Mouse (Mus musculus): Measurements from ENCODE around the gene Blm. TPM values are rescaled to one million over a fixed set of nuclear protein-coding genes. Genes with fewer than 3 reads are reported as not detected.
A peak's percentile ranks its signal among the peaks of the same experiment; 100 is the strongest.

Gene Blm
- polyA plus RNA-seq (2015; fragmentation: Nextera tagmentation; extraction: Ambion mirVana): 11.3 and 13.5 TPM in 2 replicates

DNA sequence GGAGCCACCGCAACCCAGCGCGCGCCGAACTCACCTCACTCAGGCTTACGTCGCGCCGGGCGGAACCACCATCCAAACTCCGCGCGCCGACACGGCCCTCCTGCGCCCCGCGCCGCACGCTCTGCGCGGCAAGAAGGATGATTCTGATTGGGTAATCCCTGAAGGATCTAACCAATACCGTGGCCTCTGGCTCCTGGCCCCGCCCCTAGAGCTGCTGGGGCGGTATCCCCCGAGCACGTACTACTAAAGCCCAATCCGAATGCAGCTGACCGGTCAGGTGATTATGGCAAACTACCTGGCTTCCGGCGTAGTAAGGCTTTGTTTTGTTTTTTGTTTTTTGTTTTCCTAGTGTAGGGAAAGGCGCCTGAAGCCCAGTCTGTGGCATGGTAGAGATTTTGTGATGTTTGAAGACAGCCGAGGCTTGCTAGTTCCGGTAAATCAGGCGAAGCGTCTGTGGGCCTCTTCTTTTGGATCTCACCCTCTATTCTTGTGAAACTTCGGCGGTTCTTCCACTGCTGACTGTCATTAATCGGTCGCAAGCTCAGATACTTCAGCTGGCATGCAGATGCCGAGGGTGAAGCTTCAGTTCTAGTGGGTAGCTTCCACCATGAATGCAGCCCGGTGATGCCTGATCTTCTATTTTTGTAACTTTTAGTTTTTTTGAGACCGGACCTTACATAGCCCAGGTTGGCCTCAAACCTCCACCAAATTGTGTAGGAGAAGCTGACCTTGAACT is at the start of gene Blm:
Gene Blm (minus strand): TSS at position 111 of the 736 bp plus-strand sequence.
- Histone ChIP-seq H3K9ac (peak within 1 kb of the TSS; percentile 77), H3K4me1 (replicated peaks) (peaks cover 13% of the 10 kb centered on the region), H3K4me2 (peak within 1 kb of the TSS; percentile 98), H3K27me3 (0 out of 2 replicates have a peak, but pooled peaks cover 9% of the 10 kb centered on the region), H3K9me3 (no peaks in the 10 kb centered on the region), H3K36me3 (no peaks in the 10 kb centered on the region), H3K4me3 (peak within 1 kb of the TSS; percentile 57), H3K27ac (peak within 1 kb of the TSS; percentile 90)
- ATAC-seq (ENCODE audit: low FRiP score): peak; percentile 100
- WGBS: under 1% methylated on average over 43 of the region's 43 CpGs

DNA sequence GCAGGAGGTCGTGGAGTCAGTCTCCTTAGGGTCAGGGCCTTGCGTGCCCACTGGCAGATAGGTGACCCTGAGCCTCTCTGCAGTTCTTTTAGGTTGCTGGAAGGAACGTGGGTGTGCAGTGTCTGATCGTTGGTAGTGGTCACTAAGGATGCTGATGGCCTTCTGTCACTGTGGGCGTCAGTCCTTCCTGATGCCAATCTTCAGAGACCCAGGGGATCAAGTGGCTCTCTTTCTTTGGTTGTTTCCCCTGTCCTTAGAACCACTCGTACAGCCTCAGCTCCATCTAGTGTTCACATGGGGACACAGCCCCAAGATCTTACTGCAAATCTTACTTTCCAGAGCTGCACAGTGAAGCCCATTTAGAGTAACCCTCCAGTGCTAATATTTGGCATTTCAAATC is 49.1 kb upstream of the Blm start:
- 42% methylated on average over 6 of the region's 6 CpGs for WGBS
- peak; percentile 67; the same call in 1 of the 2 replicates for ATAC-seq (ENCODE audit: low FRiP score)

DNA sequence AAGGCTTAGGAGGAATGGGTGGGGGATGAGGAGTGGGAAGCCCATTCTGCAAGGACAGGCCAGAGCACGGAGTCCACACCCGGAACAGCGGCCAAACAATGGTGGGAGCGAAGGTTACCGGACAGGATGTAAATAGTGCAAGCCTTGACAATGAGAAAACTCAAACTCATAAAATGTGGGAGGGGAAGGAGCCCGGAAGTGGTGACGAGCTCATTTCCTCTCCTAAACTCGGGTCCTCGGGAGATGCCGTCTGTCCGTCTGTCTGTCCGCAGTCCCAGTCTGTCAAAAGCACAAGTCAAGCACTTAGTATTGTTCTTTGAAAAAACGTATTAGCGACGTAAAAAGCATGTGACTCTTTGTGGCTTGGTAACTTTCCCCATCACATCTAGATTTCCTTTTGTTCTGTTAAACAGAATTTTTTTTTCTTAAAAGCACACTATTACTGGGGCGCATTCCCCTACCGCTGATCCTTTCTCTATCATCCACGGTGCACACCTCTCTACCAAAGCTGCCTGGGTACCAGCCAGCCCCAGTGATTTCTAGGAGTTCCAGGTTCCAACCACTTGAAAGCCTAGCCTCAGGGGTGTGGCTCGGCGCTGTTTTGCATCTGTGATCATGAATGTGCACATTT is 48.0 kb upstream of the Blm start:
- Histone ChIP-seq H3K4me3 (no peak overlapping the region), H3K4me1 (replicated peaks) (peaks cover 17% of the 10 kb centered on the region), H3K9ac (no peak overlapping the region), H3K4me2 (no peak overlapping the region), H3K9me3 (no peaks in the 10 kb centered on the region), H3K27ac (no peak overlapping the region), H3K36me3 (no peaks in the 10 kb centered on the region), H3K27me3 (no peaks in the 10 kb centered on the region)
- ATAC-seq (ENCODE audit: low FRiP score): no peak
- WGBS: 68% methylated on average over 20 of the region's 20 CpGs

More for the DNA sequence above, 49.1 kb upstream of the Blm start:
- Histone ChIP-seq H3K4me1 (replicated peaks) (peaks cover 17% of the 10 kb centered on the region), H3K27ac (no peak overlapping the region), H3K27me3 (no peaks in the 10 kb centered on the region), H3K4me2 (no peak overlapping the region), H3K9ac (0 out of 2 replicates have a peak overlapping the region, but pooled peaks have one; percentile 40), H3K9me3 (no peaks in the 10 kb centered on the region), H3K4me3 (no peak overlapping the region), H3K36me3 (peaks cover 7% of the 10 kb centered on the region)

DNA sequence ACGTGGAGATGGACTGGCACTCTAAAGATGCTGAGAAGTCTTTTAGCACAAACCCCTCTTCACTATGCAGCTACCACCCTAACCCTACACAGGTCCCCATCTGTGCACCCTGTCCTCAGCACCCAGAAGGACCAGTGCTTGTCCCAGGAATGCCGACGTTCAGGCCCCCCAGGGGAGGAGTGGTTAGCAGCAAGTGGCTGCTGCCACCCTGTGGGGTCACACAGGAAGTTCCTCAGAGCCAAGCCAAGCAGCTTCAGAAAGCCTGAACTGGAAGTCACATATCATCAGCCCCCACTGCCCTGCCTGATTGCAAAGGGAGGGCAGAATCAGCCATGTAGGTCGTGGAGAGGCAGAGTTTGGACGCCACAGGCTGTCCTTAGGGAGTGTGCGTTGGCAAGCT is 45.4 kb upstream of the Blm start:
- H3K4me1 ChIP-seq (replicated peaks): peaks cover 3% of the 10 kb centered on the region; the same call in 1 of the 2 replicates
- no peak for ATAC-seq (ENCODE audit: low FRiP score)
- no peak overlapping the region for H3K27ac ChIP-seq
- no peak overlapping the region for H3K4me3 ChIP-seq
- H3K27me3 ChIP-seq: no peaks in the 10 kb centered on the region
- no peaks in the 10 kb centered on the region for H3K9me3 ChIP-seq
- no peak overlapping the region for H3K9ac ChIP-seq
- no peak overlapping the region for H3K4me2 ChIP-seq
- WGBS: 37% methylated on average over 6 of the region's 6 CpGs
- no peaks in the 10 kb centered on the region for H3K36me3 ChIP-seq

DNA sequence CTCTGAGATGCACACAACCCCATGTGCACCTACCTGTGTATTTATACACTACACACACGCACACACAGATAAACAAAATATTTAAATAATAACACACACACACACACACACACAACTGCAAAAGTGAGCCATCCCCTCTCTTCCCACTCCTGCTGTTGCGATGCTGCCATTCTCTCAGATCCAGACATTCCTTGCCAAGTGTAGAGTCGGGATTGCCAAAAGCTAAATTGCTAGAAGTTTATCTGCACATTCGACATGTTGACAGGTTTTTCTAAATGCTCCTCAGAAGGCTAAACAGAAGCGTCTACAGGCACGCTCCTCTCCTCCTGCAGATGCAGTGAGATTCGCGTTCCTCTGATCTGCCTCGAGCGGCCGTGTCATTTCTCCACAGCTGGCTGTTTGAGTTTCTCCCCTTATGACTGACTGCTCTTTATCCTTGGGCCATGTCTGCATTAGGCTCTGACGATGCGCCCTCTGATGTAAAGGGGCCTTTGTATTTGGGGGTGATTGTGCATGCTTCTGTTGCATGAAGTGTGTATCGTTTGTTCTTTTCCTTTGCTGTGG is 42.6 kb upstream of the Blm start:
- no peaks in the 10 kb centered on the region for H3K9me3 ChIP-seq
- H3K4me3 ChIP-seq: no peak overlapping the region
- H3K9ac ChIP-seq: peak overlapping the region; percentile 35; the same call in 1 of the 2 replicates
- no peak for ATAC-seq (ENCODE audit: low FRiP score)
- H3K27me3 ChIP-seq: no peaks in the 10 kb centered on the region
- no peaks in the 10 kb centered on the region for H3K4me1 ChIP-seq (replicated peaks)
- no peak overlapping the region for H3K4me2 ChIP-seq
- 73% methylated on average over 14 of the region's 14 CpGs for WGBS
- H3K27ac ChIP-seq: no peak overlapping the region
- no peaks in the 10 kb centered on the region for H3K36me3 ChIP-seq

DNA sequence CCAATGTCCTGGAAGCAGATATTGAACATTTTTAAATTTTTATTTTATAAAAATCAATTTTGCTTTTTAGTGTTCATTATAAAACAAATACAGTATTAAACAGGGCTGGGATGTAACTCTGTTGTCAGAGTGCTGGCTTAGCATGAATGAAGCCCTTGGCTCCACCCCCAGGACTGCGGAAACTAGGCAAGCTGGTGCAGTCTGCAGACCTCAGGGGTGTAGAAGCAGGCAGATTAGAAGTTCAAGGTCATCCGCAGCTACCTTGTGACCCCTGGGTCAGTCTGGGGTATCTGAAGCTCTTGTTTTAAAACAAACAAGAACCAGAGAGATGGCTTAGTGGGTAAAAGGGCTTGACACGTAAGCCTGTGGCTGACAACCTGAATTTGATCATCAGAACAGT is 41.7 kb upstream of the Blm start:
- Histone ChIP-seq H3K4me1 (replicated peaks) (no peaks in the 10 kb centered on the region), H3K4me3 (no peak overlapping the region), H3K36me3 (no peaks in the 10 kb centered on the region), H3K27ac (no peak overlapping the region), H3K4me2 (no peak overlapping the region), H3K27me3 (no peaks in the 10 kb centered on the region), H3K9ac (no peak overlapping the region), H3K9me3 (no peaks in the 10 kb centered on the region)
- ATAC-seq (ENCODE audit: low FRiP score): no peak
- WGBS: 76% methylated on average over 3 of the region's 3 CpGs

DNA sequence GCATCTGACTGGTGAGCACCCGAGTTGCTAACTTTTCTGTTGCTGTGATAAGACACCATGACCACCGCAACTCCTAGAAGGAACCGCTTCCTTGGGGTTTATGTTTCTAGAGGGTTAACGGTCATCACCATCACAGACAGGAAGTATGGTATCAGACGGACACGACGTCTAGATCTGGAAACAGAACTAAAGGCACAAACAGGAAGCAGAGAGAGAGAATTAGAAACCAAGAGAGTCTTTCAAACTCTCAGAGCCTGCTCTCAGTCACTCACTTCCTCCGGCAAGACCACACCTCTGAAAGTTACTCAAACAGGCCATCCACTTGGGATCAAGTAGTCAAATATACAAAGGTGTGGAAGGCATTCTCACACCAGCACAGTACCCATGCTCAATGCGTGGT is 40.8 kb upstream of the Blm start:
- H3K9ac ChIP-seq: no peak overlapping the region
- no peak overlapping the region for H3K4me2 ChIP-seq
- H3K36me3 ChIP-seq: no peaks in the 10 kb centered on the region
- ATAC-seq (ENCODE audit: low FRiP score): no peak
- H3K4me1 ChIP-seq (replicated peaks): peaks cover 2% of the 10 kb centered on the region; the same call in 1 of the 2 replicates
- H3K9me3 ChIP-seq: no peaks in the 10 kb centered on the region
- H3K27me3 ChIP-seq: no peaks in the 10 kb centered on the region
- 81% methylated on average over 9 of the region's 9 CpGs for WGBS
- no peak overlapping the region for H3K4me3 ChIP-seq
- no peak overlapping the region for H3K27ac ChIP-seq

DNA sequence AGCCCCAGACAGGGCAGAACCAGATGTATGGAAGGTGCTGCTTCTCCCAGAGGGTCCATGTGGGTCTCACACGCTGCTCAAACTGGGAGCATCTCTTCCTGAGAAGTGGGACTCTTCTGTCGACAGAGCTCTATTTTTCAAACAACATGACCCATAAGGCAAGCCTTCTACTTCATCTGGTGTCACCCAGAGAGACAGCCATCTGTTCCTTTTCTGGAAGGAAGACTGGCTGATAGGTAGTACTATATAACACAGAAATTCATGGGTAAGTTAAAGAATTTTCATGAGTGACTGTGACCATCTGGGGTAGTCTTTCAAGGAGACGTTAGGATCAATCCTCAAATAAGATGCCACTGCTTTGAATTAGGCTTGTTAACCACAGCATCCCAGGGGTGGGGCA is 38.2 kb upstream of the Blm start:
- H3K27me3 ChIP-seq: no peaks in the 10 kb centered on the region
- H3K9ac ChIP-seq: no peak overlapping the region
- H3K27ac ChIP-seq: no peak overlapping the region
- no peaks in the 10 kb centered on the region for H3K36me3 ChIP-seq
- no peak for ATAC-seq (ENCODE audit: low FRiP score)
- H3K9me3 ChIP-seq: no peaks in the 10 kb centered on the region
- no peak overlapping the region for H3K4me2 ChIP-seq
- no peak overlapping the region for H3K4me3 ChIP-seq
- peaks cover 3% of the 10 kb centered on the region; the same call in 1 of the 2 replicates for H3K4me1 ChIP-seq (replicated peaks)
- 71% methylated on average over 3 of the region's 3 CpGs for WGBS

DNA sequence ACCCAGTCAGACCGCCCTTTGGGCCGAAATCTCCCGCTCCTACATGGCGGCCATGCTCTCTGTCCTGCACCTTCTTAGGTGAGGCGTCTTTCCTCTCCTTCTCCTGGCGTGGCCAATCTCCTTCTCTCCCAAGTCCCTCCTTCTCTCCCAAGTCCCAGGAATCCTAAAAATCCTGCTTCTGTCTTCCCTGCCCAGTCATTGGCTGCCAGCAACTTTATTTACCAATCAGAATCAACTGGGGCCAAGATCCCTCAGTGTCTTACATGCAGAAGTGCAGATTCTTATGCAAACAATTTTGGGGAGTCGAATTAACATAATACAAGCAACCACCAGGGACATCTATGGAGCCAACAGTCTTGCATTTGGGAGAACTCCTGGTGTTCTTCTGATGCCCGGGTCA is 33.1 kb upstream of the Blm start:
- 83% methylated on average over 8 of the region's 8 CpGs for WGBS
- H3K9me3 ChIP-seq: no peaks in the 10 kb centered on the region
- H3K4me2 ChIP-seq: no peak overlapping the region
- ATAC-seq (ENCODE audit: low FRiP score): no peak
- H3K27me3 ChIP-seq: no peaks in the 10 kb centered on the region
- H3K9ac ChIP-seq: no peak overlapping the region
- no peak overlapping the region for H3K27ac ChIP-seq
- peaks cover 3% of the 10 kb centered on the region; the same call in 1 of the 2 replicates for H3K4me1 ChIP-seq (replicated peaks)
- no peaks in the 10 kb centered on the region for H3K36me3 ChIP-seq
- H3K4me3 ChIP-seq: no peak overlapping the region

DNA sequence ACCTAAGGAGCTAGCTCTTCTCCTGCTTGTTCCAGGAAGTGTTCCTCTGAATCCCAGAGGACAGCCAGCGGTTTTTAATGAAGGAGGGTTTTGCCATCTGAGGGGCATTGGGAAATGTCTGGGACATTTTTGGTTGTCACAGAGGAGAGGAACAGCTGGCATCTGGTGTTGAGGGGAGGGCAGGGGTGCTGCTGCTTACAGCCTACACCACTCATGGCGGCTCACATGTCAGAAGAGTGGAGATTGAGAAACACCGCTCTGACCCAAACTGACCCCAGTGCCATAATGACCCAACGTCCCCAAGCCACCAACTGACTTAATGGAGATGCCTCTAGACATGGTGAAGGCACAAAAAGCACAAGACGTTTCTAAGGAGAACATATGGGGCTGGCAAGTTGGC is 27.0 kb upstream of the Blm start:
- H3K4me1 ChIP-seq (replicated peaks): no peaks in the 10 kb centered on the region
- H3K36me3 ChIP-seq: no peaks in the 10 kb centered on the region
- 71% methylated on average over 5 of the region's 5 CpGs for WGBS
- H3K27me3 ChIP-seq: no peaks in the 10 kb centered on the region
- no peak for ATAC-seq (ENCODE audit: low FRiP score)
- no peak overlapping the region for H3K27ac ChIP-seq
- H3K9me3 ChIP-seq: no peaks in the 10 kb centered on the region
- H3K4me2 ChIP-seq: no peak overlapping the region
- H3K9ac ChIP-seq: no peak overlapping the region
- H3K4me3 ChIP-seq: no peak overlapping the region

DNA sequence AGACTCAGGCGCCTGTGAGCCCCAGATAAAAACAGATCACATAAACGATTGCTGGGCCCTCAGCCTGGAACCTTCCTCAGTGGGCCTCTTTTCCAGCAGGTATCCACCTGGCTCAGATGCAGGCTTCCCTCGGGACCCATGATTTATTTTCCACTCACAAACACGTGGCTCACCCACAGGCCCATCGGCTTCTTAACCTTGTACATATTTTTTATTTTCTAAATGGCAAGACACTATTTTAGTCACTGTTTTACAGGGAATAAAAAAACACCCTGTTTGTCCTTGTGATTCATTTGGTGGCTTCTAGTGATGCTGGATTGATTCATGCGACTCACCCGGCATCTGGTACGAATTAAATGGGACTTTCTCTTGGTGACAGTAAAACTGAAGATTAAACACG is 26.4 kb upstream of the Blm start:
- ATAC-seq (ENCODE audit: low FRiP score): no peak
- 85% methylated on average over 9 of the region's 9 CpGs for WGBS
- Histone ChIP-seq H3K9ac (no peak overlapping the region), H3K27ac (no peak overlapping the region), H3K36me3 (no peaks in the 10 kb centered on the region), H3K4me1 (replicated peaks) (no peaks in the 10 kb centered on the region), H3K4me2 (no peak overlapping the region), H3K4me3 (no peak overlapping the region), H3K9me3 (no peaks in the 10 kb centered on the region), H3K27me3 (no peaks in the 10 kb centered on the region)

DNA sequence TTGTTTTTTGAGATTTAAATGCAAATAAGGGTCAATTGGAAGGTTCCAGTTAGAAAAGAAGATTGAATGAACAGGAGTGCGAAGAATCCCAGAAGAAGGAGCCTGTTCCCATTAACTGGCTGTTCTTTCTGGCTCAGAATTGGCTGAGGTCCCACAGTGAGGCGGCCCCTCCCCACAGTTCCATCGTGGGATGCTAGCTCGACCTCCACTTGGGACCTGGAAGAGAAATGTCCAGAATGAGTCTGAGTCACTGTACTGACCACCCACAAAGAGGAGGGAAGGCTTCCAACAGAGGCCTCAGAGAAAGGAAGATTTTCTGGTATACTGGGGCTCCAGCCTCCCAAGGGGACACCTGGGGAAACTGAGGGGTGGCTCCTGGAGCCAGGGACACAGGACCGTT is 23.7 kb upstream of the Blm start:
- no peak for ATAC-seq (ENCODE audit: low FRiP score)
- Histone ChIP-seq H3K36me3 (no peaks in the 10 kb centered on the region), H3K4me2 (no peak overlapping the region), H3K9ac (no peak overlapping the region), H3K4me1 (replicated peaks) (no peaks in the 10 kb centered on the region), H3K9me3 (no peaks in the 10 kb centered on the region), H3K4me3 (no peak overlapping the region), H3K27me3 (no peaks in the 10 kb centered on the region), H3K27ac (no peak overlapping the region)
- WGBS: 61% methylated on average over 5 of the region's 5 CpGs
